9 mouse cellular contexts compared by ENCODE assay signal in the genomic region with DNA sequence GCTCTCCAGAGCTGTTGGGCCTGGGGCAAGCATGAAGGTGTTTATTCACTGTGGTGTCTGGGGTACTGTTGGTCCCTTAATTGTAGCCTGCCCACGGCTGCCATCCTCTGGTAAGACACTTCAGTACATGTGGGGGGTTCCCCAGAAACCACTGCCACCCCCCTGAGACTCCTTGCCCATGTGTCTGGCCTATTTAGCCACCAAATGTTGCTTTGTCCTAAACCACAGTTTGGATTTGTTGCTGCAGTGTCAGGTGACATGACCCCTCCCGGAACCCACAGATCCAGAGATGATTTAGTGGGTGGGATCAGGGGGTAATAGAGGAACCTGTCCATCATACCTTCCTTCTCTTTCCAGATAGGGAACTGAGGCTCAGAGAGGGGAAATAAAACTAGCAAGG. TPM values are rescaled to one million over a fixed set of nuclear protein-coding genes. Genes with fewer than 3 reads are reported as not detected.
DNase-seq lines count a peak whose midpoint lies in the region; ATAC-seq and TF ChIP-seq lines count a peak whose summit lies in the region.
"Had no signal": no experiment of that assay in that cellular context is flagged by ENCODE, and none has a peak within 500 bp of the region (broad histone marks: within the 10 kb centered on the region; RNA-seq: fewer than 3 reads in every experiment).

No protein-coding gene starts in this region.

- DNase-seq in cerebellum, adult 2 months, result no peak
- no peak for DNase-seq in cerebellum, postnatal 14 days
- no peak for DNase-seq in kidney, postnatal 0 days (ENCODE audit: low spot score)
- no peak for DNase-seq in kidney, postnatal 14 days
- DNase-seq in liver, postnatal 0 days, result peak; percentile 31
- no peak for DNase-seq in left cerebral cortex, adult 18-20 months (ENCODE audit: low spot score in 2 of 2)

- H3K9me3 ChIP-seq in kidney, postnatal 0 days (replicated peaks; ENCODE audit: low read length), result no peaks in the 10 kb centered on the region
- H3K9me3 ChIP-seq in liver, postnatal 0 days (ENCODE audit: low read length), result no peaks in the 10 kb centered on the region

- 0 out of 2 replicates have a peak, but pooled peaks cover 2% of the 10 kb centered on the region for H3K36me3 ChIP-seq in kidney, postnatal 0 days (ENCODE audit: insufficient read depth, low read length)
- H3K36me3 ChIP-seq in liver, postnatal 0 days (replicated peaks; ENCODE audit: insufficient read depth, low read length), result 0 out of 2 replicates have a peak, but pooled peaks cover 2% of the 10 kb centered on the region

- no peak overlapping the region for H3K4me2 ChIP-seq in kidney, postnatal 0 days (ENCODE audit: low read length)
- H3K4me2 ChIP-seq in liver, postnatal 0 days (ENCODE audit: low read depth, low read length), result no peak overlapping the region

- H3K4me3 ChIP-seq in cerebellum, adult 2 months (replicated peaks; ENCODE audit: insufficient read depth, low read depth, low read length), result no peak overlapping the region
- H3K4me3 ChIP-seq in kidney, postnatal 0 days (replicated peaks; ENCODE audit: low read depth, low read length), result no peak overlapping the region
- no peak overlapping the region for H3K4me3 ChIP-seq in bone marrow macrophage, adult 2 months (ENCODE audit: insufficient read depth, low read length)
- no peak overlapping the region for H3K4me3 ChIP-seq in liver, postnatal 0 days (ENCODE audit: low read depth, low read length)
- H3K4me3 ChIP-seq: left cerebral cortex, adult 2 months had no signal

- no peaks in the 10 kb centered on the region for H3K27me3 ChIP-seq in cerebellum, adult 2 months (ENCODE audit: control insufficient read depth, insufficient read depth, low read length)
- H3K27me3 ChIP-seq in kidney, postnatal 0 days (ENCODE audit: insufficient read depth, low read length), result no peaks in the 10 kb centered on the region
- H3K27me3 ChIP-seq in liver, postnatal 0 days (ENCODE audit: insufficient read depth, low read length), result no peaks in the 10 kb centered on the region

- ATAC-seq in kidney, postnatal 0 days (replicated peaks; ENCODE audit: low FRiP score, low read depth), result no peak
- ATAC-seq in liver, postnatal 0 days, result no peak
- no peak for ATAC-seq in erythroid progenitor cell, adult 5-6 weeks (replicated peaks; ENCODE audit: low FRiP score, poor library complexity, severe bottlenecking)

- 15% methylated on average over 2 of the region's 2 CpGs for WGBS in cerebellum, adult 2 months
- WGBS in kidney, postnatal 0 days, result 12% methylated on average over 2 of the region's 2 CpGs
- WGBS in liver, postnatal 0 days (ENCODE audit: insufficient replicate concordance), result 22% methylated on average over 2 of the region's 2 CpGs

- no peak for TF ChIP-seq EP300 in liver, postnatal 0 days (IDR thresholded peaks at IDR 0.05; ENCODE audit: low read depth)

- H3K9ac ChIP-seq in kidney, postnatal 0 days (ENCODE audit: low read depth, low read length), result no peak overlapping the region
- no peak overlapping the region for H3K9ac ChIP-seq in liver, postnatal 0 days (replicated peaks)

- no peak overlapping the region for H3K27ac ChIP-seq in cerebellum, adult 2 months (ENCODE audit: insufficient read depth, low read length)
- H3K27ac ChIP-seq in kidney, postnatal 0 days, result peak overlapping the region; percentile 86
- peak overlapping the region; percentile 98 for H3K27ac ChIP-seq in bone marrow macrophage, adult 2 months (ENCODE audit: insufficient read depth, low read depth, low read length)
- H3K27ac ChIP-seq in liver, postnatal 0 days (ENCODE audit: low read depth), result peak overlapping the region; percentile 51
- H3K27ac ChIP-seq: left cerebral cortex, adult 2 months had no signal

- peak; percentile 11; the same call in 1 of the 2 replicates for TF ChIP-seq CTCF in cerebellum, adult 2 months (IDR thresholded peaks at IDR 0.05; ENCODE audit: borderline replicate concordance, insufficient read depth, low read depth, low read length)
- peak; percentile 32 for TF ChIP-seq CTCF in kidney, postnatal 0 days (IDR thresholded peaks at IDR 0.05; ENCODE audit: low read depth)
- TF ChIP-seq CTCF in bone marrow macrophage, adult 2 months (IDR thresholded peaks at IDR 0.05; ENCODE audit: low read depth, low read length), result no peak
- TF ChIP-seq CTCF in liver, postnatal 0 days (IDR thresholded peaks at IDR 0.05; ENCODE audit: low read depth), result peak; percentile 49

- TF ChIP-seq POLR2A in cerebellum, adult 2 months (IDR thresholded peaks at IDR 0.05; ENCODE audit: borderline replicate concordance, insufficient read depth, low read length), result no peak
- no peak for TF ChIP-seq POLR2A in bone marrow macrophage, adult 2 months (IDR thresholded peaks at IDR 0.05; ENCODE audit: borderline replicate concordance, low read depth, low read length)

- peaks cover 89% of the 10 kb centered on the region for H3K4me1 ChIP-seq in cerebellum, adult 2 months (ENCODE audit: control insufficient read depth, insufficient read depth, low read length)
- peaks cover 90% of the 10 kb centered on the region for H3K4me1 ChIP-seq in kidney, postnatal 0 days (replicated peaks; ENCODE audit: insufficient read depth, low read length)
- peaks cover 92% of the 10 kb centered on the region for H3K4me1 ChIP-seq in bone marrow macrophage, adult 2 months (ENCODE audit: control insufficient read depth, insufficient read depth, low read length)
- H3K4me1 ChIP-seq in liver, postnatal 0 days (ENCODE audit: insufficient read depth), result peaks cover 86% of the 10 kb centered on the region

RNA-seq across cellular contexts. Expression of gene Zmiz1, which starts 12.1 kb away (rescaled TPM):
- polyA plus RNA-seq in cerebellum, adult 2 months (2012; rRNA removed), result 63.7 and 72.5 TPM in 2 replicates
- polyA plus RNA-seq in kidney, postnatal 0 days (2015; fragmentation: Nextera tagmentation; extraction: Ambion mirVana), result 25.0 and 26.6 TPM in 2 replicates
- polyA plus RNA-seq in bone marrow macrophage, adult 2 months (2012; ENCODE audit: insufficient read depth, insufficient read length, missing spikeins), result 78.1 and 99.2 TPM in 2 replicates
- 3.6 and 4.3 TPM in 2 replicates for polyA plus RNA-seq in liver, postnatal 0 days (2015; fragmentation: Nextera tagmentation; extraction: Ambion mirVana)
- total RNA-seq in left cerebral cortex, adult 18-20 months (2021), result 100 to 1,000 TPM in 1 of 2 experiments, 10 to 100 TPM in 1; 89.2 to 100 TPM
- total RNA-seq in erythroid progenitor cell, adult 5-6 weeks (2015; ENCODE audit: low replicate concordance), result 20.9 and 36.0 TPM in 2 replicates
- total RNA-seq in erythroid progenitor cell, adult 5-6 weeks (2017; ENCODE audit: low replicate concordance), result 4.0 and 4.6 TPM in 2 replicates
